Mouse (Mus musculus): ENCODE results near the gene Meis2. TPM values are rescaled to one million over a fixed set of nuclear protein-coding genes. Genes with fewer than 3 reads are reported as not detected.

The Meis2 gene
- total RNA-seq, 2 experiments from 2014 or later, result 0.84 to 1.3 TPM

DNA sequence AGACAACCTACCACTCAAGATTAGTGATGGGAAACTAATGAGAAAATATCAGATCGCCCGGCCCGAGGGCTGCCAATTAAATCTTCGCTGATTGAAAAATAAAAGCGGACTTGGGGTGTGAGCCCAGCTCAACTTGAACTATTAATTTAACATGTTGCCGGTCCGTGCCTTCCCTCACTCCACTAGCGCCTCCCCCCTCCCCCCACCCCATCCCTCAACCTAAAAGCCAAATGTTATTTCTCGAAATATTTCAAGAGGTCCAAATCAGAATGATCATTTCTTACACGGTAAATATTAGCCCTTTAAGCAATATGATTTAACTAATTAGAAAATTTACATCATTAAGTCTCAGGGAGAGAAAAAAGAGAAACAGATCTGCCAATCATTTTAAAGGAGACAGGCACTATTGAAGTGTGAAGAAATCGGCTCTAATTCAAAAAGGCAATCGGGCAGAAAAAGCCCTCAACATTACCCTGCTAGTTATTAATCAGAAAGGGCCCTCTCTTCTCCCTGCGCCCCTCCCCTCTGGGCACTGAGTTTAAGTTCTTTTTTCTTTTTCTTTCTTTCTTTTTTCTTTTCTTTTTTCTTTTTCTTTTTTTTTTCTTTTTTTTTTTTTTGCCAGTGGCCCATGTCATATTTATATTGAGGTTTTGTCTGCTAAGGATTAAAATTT, 209.1 kb downstream of the Meis2 start:
- Histone ChIP-seq H3K4me3 (peak overlapping the region; percentile 62), H3K27ac (no peak overlapping the region)
- no peak for TF ChIP-seq CTCF (IDR thresholded peaks at IDR 0.05)
- intact Hi-C loops (cut with DNase I), result loop anchor here (10.0 kb wide), 2 partner anchors 248 to 342 kb away; no protein-coding TSS in a partner anchor
- DNase-seq, result no peak

- no peak overlapping the region for H3K27ac ChIP-seq
- peak; percentile 86 for DNase-seq
- H3K4me3 ChIP-seq, result peak overlapping the region; percentile 62
- TF ChIP-seq CTCF (IDR thresholded peaks at IDR 0.05), result peak; percentile 95; the same call in 1 of the 2 replicates
- intact Hi-C loops (cut with DNase I), result loop anchor here (10.0 kb wide), 2 partner anchors 249 to 341 kb away; no protein-coding TSS in a partner anchor
These were observed 209.9 kb downstream of the Meis2 start for GRCm38 (mm10) chr2:115855511-115856400.

GRCm38 (mm10) chr2:115854828-115855311, 210.8 kb downstream of the Meis2 start:
- H3K27ac ChIP-seq, result no peak overlapping the region
- intact Hi-C loops (cut with DNase I), result loop anchor here (10.0 kb wide), 2 partner anchors 250 to 340 kb away; no protein-coding TSS in a partner anchor
- no peak for TF ChIP-seq CTCF (IDR thresholded peaks at IDR 0.05)
- no peak overlapping the region for H3K4me3 ChIP-seq
- no peak for DNase-seq

GRCm38 (mm10) chr2:115854007-115854827, 211.4 kb downstream of the Meis2 start:
- TF ChIP-seq CTCF (IDR thresholded peaks at IDR 0.05), result no peak
- intact Hi-C loops (cut with DNase I), result loop anchor here (10.0 kb wide), 2 partner anchors 251 to 339 kb away; no protein-coding TSS in a partner anchor
- no peak for DNase-seq
- Histone ChIP-seq H3K4me3 (no peak overlapping the region), H3K27ac (no peak overlapping the region)

DNA sequence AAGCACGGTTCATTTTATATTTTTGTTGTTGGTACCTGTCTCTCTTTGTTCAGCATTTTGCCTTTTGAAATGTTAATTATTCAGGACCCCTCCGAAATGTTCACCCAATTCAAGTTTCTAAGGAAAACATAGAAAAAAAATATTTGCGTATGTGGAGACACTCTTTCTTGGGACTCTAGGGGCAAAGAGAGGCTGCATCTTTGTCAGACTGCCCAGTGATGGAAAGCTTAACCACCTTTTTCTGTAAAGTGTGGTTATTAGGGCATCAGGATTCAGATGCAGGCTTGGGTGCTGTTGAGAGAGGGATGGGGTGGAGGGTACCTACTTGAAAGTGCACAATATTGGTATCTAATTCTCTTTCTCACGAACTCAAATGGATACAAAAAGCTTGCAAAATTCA, 212.4 kb downstream of the Meis2 start:
- Histone ChIP-seq H3K4me3 (no peak overlapping the region), H3K27ac (no peak overlapping the region)
- DNase-seq, result no peak
- intact Hi-C loops (cut with DNase I), result loop anchor here (10.0 kb wide), 2 partner anchors 252 to 338 kb away; no protein-coding TSS in a partner anchor
- TF ChIP-seq CTCF (IDR thresholded peaks at IDR 0.05), result no peak

GRCm38 (mm10) chr2:115852615-115853014, 213.0 kb downstream of the Meis2 start:
- TF ChIP-seq CTCF (IDR thresholded peaks at IDR 0.05), result no peak
- DNase-seq, result no peak
- intact Hi-C loops (cut with DNase I), result loop anchor here (10.0 kb wide), 2 partner anchors 252 to 338 kb away; no protein-coding TSS in a partner anchor
- Histone ChIP-seq H3K4me3 (no peak overlapping the region; the same call in 1 of the 2 replicates), H3K27ac (no peak overlapping the region)

DNA sequence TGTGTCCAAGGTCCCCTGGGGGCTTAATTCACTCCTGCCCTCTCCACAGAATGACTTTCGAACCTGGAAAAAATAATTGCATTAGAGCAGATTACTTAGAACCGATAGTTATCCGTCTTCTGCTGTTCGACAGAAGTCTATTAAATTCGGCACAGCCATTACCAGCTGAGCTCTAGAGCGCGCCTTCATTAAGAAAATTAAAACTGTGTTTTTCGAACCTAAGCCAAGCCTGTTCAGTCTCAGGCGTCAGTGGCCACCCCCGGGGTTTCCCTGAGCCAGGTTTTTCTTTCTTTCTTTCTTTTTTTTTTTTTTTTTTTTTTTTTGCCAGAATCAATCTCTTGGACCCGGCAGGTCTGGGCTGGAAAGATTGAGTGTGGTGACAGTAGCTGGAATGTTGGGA, 213.5 kb downstream of the Meis2 start:
- no peak for TF ChIP-seq CTCF (IDR thresholded peaks at IDR 0.05)
- intact Hi-C loops (cut with DNase I), result loop anchor here (10.0 kb wide), 2 partner anchors 253 to 337 kb away; no protein-coding TSS in a partner anchor
- H3K27ac ChIP-seq, result no peak overlapping the region
- H3K4me3 ChIP-seq, result no peak overlapping the region
- no peak for DNase-seq

DNA sequence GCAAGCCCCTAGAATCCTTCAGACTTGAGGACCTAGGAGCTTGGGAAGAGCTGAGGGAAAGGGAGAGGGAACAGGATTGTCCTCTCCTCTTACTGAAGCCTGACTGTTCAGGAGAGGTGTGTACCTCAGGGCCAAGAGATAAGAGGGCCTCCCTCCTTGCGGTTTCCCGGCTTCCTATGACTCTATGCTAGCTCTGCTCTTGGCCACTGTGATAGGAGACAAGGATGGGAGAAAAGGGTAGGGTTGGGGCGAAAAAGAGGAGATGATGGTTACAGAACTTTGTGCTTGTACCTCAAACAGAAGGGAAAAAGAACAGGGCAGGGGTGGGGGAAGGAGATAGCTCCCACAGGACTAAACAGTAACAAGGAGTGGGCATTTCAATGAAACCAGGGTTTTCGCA, 214.7 kb downstream of the Meis2 start:
- Histone ChIP-seq H3K27ac (no peak overlapping the region), H3K4me3 (no peak overlapping the region)
- intact Hi-C loops (cut with DNase I), result loop anchor here (10.0 kb wide), 2 partner anchors 254 to 336 kb away; no protein-coding TSS in a partner anchor
- no peak for DNase-seq
- no peak for TF ChIP-seq CTCF (IDR thresholded peaks at IDR 0.05)

DNA sequence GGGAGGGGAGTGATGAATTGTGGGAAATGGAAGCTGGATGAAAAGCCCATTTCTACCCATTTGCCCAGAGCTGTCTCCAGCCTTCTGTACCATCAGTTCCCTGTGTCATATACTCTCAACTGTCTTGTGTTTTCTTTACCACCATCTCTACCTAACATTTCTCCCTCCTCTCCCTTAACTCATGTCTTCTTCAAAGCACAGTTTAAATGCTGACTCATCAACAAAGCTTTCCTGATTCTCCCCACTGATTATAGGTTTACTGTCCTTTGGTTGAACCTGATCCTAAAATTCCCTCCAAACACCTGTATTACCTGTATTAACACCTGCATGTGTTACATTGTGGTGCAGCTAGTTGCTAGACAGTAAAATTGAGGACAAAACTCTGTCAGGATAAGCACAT, 222.8 kb downstream of the Meis2 start:
- intact Hi-C loops (cut with DNase I), result no loop called here
- no peak for TF ChIP-seq CTCF (IDR thresholded peaks at IDR 0.05)
- Histone ChIP-seq H3K27ac (no peak overlapping the region), H3K4me3 (no peak overlapping the region)
- no peak for DNase-seq

- intact Hi-C loops (cut with DNase I), result no loop called here
- H3K27ac ChIP-seq, result no peak overlapping the region
- no peak for TF ChIP-seq CTCF (IDR thresholded peaks at IDR 0.05)
- H3K4me3 ChIP-seq, result no peak overlapping the region
- no peak for DNase-seq
These were observed 229.6 kb downstream of the Meis2 start for GRCm38 (mm10) chr2:115836034-115836433.

DNA sequence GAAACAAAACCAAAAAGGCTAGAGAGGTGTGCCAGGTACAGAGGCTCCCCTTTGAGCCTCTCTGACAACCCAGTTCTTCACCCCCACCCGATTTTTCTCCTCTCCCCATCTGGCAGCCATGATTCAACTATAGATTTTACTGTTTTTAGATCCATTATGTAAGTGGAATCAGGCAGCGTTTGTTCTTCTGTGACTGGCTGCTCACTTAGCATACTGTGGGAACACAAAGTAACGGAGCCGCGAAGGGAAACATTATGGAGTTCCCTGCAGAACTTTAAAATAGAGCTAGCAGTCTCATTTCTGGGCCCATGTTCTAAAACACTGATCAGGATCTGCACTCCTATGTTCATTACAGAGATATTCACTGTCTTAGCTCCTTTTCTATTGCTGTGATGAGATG, 243.3 kb downstream of the Meis2 start:
- intact Hi-C loops (cut with DNase I), result no loop called here
- Histone ChIP-seq H3K27ac (no peak overlapping the region), H3K4me3 (no peak overlapping the region)
- no peak for TF ChIP-seq CTCF (IDR thresholded peaks at IDR 0.05)
- DNase-seq, result no peak

DNA sequence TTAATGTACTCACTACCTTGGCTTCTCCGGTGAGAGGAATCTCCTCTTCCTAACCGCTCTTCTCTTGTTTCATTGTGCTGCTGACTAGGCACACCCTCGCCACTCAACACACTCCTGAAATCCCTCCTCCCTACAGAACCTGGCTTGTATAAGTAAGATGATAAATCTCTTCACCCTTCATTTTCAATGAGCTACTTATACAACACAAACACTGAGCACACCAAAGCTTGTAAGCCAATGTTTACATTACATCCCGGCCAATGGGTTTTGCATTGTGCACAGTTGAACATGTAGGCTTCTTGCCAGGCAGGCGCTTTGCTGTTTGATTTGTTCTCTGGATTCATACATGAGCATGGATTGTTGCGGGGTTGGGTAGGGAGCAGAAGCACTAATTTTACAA, 247.7 kb downstream of the Meis2 start:
- TF ChIP-seq CTCF (IDR thresholded peaks at IDR 0.05), result no peak
- Histone ChIP-seq H3K4me3 (no peak overlapping the region), H3K27ac (no peak overlapping the region)
- intact Hi-C loops (cut with DNase I), result no loop called here
- DNase-seq, result no peak

Measured in gastrocnemius, adult 2 months (tissue).